Mouse (Mus musculus) lung, postnatal 36 days (tissue): Measurements from ENCODE around the gene Tomt.
"Not testable (repeated sequence)": the region's sequence is repeated elsewhere in the genome, so short reads cannot be mapped to it uniquely, and the experiment has no call there.

Experiments used
- DNase-seq: peaks from one replicate; pipeline ENCODE4 v3.0.0; 2022; ENCODE audit warnings: mixed read lengths

Tomt gene

DNA sequence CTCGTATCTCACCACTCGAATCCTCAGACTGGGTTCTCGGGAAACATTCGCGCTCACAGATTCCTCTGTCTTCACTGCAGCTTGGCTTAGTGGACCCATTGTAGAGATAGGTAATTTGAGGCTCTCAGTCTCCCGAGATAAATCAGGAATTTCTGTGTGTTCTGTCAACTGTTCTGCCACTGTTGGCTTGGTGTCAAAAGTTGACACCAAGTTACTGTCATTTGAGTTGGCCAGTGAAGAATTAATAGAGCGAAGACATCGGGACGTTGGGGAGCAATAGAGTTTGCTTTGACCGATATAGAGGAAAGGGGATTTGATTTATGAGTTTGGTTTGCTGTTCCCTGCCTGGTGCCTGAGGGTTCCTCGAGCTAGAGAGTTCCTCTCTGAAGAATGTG is at the start of gene Tomt:
Gene Tomt (minus strand): TSS at position 73 of the 395 bp plus-strand sequence.
- no peak for DNase-seq

DNA sequence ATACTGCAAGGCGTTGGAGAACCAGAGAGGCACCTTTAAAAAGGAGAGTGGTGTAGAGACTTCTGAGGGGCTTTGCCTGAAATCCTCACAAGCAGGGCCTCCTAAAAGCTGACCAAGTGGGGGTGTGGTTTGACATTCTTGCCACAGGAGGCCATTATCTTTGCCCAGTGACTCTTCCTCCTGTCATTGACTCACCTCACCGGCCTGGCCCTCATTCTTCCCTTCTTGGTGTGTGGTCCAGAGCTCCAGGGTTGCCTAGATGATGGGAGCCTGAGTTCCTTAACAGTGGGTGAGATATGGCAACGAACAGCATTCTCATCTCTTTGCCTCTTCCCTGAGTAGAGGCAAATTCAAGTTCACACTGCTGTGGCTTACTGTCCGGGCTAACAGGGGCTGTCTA is 49.7 kb upstream of the Tomt start:
- DNase-seq, result no peak

DNA sequence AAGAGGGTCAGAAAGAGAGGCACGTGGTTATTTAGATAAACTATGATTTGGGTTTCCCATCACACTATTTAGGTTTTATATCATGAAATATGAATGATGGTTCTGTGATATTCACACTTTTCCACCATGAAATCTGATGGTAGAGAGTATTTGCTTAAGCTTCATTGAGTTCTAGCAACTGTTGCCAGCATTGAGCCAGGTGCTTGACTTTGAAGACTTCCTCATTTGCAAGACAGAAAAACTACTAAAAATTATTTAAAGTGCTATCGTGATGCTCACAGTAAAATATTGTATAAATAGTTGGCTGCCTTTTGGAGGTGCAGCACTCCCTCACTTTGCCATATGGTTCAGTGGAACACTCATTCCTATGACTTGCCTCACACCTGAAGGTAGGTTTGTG is 49.1 kb upstream of the Tomt start:
- no peak for DNase-seq

DNA sequence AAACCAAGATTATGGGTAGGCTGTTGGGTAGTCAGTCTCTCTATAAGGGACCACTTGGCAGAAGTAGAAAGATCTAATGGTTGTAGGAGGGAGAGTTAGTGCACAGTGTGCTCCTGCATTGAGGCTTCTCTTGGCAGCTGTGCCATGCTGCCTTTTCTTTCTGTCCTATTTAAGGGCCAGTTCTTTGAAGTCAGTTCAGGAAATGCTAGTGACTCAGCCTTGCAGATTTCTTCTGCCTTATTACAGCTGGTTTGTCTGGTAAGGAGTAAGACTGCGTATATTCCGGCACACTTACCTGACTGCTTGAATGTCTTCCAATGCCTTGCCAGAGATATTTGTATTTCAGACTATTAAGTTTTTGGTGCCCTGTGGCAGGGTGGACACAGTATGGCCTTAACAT is 48.0 kb upstream of the Tomt start:
- DNase-seq, result no peak

DNA sequence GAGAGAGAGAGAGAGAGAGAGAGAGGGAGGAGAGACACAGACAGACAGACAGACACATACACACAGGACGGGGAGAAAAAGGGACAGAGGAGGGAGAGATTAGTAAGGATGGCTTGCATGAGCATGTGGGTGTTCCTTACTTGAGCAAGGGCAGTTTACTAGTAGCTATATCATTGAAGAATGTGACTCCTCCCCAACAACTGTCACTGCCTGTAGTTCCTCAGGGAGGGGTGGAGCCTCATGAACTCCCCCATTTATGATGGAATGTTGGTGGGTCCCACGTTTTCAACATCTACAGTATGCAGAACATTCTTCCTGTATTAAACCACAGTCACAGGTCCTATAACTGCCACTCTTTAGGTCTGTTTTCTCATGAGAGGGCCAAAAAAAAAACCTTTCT is 45.9 kb upstream of the Tomt start:
- no peak for DNase-seq

DNA sequence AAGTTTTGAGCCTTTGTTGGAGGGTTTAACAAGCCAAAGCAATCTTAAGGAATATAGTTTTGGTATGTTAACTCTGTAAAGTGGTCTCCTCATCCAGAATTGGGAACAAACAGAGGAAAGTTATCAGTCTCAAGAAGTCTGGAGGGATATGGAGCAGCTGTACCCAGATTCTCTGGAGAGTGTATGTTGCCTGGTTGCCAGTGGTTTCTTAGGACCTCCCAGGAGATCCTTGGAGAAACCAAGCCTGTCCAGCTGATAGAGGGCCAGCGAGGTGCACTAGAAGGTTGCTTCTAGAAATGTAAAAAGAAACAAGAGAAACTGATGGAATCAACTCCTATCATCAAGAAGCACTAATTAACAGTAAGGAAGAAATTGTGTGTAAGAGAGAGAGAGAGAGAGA is 45.5 kb upstream of the Tomt start:
- no peak for DNase-seq

DNA sequence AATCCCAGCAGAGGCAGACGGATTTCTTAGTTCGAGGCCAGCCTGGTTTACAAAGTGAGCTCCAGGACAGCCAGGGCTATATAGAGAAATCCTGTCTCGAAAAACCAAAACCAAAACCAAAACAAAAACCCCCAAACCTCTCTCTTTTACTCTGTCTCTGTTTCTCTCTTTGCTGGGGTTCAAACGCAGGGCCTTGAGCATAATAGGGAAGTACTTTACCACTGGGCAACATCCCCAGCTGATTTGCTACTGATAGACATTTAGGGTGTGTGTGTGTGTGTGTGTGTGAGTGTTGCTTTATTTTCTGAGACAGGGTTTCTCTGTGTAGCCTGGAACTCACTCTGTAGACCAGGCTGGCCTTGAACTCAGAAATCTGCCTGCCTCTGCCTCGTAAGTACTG is 42.8 kb upstream of the Tomt start:
- DNase-seq, result not testable (repeated sequence)

DNA sequence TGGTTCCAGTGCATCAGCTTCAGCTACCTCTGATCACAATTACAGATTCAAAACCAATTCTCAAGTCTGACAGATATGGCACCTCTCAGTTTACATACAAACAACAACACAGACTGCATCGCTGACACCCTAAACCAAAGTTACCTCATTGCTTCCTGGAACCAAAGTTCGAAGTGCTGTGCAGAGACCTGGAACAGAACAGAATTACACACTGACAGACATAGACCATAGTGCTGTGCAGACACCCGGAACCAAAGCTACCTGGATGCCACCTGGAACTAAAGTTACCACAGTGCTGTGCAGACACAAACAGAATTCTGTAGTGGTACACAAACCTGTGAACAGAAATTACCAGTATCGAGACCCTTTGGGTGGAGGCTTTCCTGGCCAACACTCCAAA is 33.6 kb upstream of the Tomt start:
- DNase-seq, result no peak

DNA sequence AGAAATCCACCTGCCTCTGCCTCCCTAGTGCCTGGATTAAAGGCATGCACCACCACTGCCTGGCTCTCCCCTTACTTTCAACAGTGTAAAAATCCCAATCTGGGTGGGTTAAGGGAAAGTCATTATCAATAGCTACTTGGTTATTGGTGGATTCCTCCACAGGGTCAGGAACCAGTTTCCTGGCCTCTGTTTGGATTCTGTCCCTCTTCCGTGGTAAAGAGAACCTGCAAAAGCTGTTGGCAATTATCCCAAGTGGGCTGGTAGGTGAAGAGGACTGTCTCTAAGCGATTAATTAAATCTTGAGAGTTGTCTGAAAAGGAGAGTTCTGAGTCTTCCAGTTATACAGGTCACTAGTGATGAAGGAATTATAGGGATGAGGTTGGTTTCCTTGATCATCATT is 32.2 kb upstream of the Tomt start:
- no peak for DNase-seq

DNA sequence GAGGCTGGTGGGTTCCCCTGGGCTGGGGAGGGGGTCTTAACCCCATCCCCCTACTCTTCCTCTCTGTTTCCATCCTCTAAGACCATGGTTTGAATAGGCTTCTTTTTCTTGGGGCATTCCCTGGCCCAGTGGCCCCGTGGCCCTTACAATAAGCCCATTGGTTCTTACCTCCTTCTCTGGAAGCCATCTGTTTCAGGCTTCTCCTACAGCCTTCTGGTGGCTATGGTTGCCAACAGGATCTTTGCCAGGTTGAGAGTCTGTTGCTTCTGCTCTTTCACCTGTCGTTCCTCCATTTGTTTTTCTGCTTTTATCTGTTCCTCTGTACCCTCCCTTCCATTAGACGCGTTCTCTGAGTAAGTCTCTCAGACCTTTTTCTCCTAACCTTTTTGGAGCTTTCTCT is 31.4 kb upstream of the Tomt start:
- DNase-seq, result no peak

DNA sequence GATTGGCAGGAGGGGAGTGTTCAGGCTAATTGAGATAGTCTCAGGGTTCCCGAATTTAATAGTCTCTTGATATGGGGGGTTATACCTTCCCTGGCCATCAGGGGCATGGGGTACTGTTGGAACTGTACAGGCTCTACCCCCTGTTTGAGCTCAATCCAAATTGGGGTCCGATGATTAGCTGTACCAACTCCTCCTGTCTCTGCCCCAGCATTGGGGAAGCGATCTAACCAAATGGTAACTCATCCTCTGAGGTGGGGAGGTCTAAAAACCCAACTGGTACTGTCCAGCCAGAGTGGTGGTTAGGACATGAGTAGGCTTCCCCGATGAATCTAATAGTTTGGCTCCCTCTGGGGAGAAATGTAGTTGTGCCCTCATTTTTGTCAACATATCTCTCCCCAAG is 30.8 kb upstream of the Tomt start:
- no peak for DNase-seq

DNA sequence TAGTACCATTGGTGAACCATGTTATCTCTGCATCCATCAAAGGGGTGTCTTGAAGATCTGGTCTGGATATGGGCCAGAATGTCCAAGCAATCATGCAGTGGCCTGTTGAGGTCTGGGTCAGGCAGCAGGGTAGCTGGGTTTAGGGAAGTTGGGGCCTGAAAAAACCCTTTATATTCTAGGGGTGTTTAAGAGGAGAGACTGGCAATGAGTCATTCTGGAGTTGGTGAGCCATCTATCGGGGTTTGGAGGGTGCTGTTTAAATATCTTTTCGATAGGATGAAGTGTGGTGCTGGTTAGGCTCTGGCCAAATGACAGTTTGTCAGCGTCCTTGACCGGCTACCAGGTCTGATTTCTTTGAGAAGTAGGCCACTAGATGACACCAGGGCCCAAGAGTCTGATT is 29.8 kb upstream of the Tomt start:
- DNase-seq, result no peak

DNA sequence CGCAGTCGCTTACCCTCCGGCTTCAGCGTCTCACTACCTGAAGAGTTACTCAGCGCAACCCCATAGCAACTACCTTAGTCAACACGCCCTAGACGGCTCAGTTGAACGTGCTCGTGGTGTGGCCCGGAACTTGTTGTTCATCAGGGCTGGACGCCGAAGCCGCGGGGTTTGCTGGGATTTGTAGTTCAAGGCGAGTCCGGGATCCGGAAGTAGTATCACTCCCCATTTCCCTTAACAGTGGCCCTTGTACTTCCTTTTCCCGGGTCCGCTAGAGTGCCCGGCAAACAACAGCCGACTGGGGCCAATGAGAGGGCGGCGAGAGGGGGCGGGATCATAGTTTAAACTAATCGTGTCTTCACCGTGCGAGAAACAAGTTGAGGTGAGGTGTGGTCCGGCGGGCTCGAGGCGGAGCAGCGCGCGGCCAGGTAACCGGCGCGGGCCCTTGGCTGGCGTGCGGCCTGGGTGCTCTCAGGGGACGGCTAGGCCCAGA is 27.6 kb upstream of the Tomt start, which contains the start of the genes Lrrc51 and Numa1:
Gene Lrrc51 (minus strand): TSS at position 145 of the 490 bp plus-strand sequence.
Gene Numa1 (plus strand): TSS at position 361 of the 490 bp plus-strand sequence.
- peak; percentile 99 for DNase-seq

DNA sequence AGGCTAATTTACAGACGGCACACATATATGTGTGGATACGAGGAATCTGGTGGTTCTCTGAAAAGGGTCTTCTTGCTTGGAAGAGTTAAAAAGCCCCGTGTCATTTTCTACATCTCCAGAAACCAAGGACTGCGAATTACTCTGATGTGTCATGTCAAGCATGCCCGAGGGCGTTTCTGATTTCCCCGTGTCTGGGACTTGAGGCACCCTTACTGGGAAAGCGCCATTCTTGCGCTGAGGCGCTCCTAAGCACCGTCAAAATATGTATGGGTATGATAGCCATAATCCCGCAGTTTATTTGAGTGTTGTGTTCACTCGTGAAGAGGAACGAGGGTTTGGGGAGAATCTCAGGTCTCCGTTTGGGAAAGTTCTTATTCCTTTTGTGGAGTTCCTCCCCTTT is 27.1 kb upstream of the Tomt start:
- DNase-seq, result no peak

DNA sequence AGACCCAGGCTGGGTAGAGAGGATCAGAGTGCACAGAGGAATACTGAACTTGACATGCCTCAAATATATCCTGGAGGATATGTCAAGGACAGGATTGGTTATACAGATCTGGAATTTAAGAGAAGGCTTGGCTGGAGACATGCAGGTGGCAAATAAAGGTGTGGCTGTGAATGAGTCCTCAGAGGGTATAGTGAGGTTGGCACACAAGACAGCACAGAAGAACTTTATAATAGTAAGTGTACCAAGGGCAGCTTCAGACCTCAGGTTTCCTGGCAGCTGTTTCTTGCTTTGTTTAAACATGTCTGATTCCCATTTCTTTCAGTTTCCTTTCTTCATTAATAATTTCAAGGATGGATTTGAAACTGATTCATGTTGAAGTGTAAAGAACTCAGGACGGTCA is 26.4 kb upstream of the Tomt start:
- peak; percentile 38 for DNase-seq

DNA sequence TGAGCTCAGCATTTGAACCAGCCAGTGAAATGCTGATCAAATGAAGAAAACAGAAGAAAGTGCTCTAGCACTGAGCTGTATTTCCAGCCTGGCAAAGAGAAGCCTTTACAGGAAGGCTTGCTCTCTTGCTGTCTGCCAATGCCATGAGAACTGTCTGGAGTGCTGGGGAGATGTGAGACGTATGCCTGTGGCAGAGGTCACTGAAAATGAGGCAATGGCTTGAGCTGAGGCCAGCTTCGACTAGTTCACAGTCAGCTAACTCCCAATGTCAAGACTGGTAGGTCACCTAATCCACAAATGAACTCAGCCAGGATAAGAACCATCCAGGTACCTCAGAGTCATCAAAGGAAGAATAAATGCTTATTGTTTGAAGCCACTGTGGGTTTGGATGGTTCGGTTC is 21.9 kb upstream of the Tomt start:
- no peak for DNase-seq

DNA sequence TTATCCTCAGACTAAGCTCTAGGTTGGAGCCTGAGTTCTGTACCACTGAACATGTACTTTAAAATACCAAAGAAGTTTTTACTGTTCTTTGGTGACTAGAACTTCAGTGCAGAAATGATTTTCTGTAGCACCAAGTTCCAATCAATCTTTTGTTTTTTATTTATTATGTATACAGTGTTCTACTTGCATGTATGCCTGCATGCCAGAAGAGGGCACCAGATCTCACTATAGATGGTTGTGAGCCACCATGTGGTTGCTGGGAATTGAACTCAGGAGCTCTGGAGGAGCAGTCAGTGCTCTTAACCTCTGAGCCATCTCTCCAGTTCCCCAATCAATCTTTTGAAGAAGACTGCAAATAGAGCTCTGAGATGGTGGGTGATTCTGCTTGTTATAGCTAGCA is 19.7 kb upstream of the Tomt start:
- DNase-seq, result not testable (repeated sequence)

DNA sequence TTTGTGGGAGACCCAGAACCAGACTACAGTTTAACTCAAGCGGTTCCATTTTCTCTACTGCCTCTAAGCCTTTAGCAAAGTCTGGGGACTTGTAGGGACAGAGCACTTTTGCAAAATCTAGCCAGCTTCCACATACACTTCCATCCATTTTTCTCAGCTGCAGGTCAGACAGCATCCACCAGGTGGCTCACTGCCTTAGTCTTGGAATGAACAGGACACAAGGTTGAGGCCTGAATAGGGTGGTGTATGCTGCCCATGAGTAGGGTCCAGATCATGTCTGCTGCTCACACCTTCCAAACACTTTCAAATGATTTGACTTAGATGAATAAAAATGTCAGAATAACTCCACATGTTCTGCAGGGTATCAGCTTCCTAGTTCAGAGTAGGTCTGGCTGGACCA is 11.9 kb upstream of the Tomt start:
- peak; percentile 83 for DNase-seq

DNA sequence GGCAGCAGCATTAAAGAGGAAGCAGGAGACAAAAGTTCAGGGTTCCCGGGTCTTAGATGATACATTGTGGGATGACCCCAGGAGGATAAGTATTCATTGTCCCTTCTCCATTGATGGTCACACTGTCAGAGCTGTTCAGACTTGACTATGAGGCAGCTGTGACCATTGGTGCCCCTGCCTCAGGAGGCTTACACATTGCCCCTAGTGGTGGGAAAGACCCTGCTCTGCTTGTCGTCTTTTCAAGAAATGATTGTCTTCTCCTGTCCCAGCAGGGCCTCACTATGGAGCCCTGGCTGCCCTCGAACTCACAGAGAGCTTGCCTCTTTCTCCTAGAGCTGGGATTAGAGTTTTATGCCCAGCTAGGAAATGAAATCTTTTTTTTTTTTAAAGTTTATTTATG is 5.8 kb upstream of the Tomt start:
- no peak for DNase-seq

DNA sequence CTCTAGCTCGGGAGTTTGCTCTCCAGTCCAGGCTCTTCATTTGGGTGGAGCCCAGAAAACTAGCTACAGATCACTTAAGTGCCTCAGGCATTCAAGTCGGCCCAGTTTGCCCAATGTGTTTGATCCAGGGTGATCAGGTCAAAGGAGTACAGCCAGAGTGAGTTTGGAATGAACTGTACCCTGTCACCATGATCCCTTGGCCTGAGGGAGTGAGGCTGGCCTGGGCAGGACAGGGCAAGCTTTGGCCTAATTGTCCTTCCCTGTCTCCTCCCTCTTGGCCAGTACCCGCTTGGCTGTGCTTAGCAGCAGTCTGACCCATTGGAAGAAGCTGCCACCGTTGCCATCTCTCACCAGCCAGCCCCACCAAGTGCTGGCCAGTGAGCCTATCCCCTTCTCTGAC is 4.0 kb upstream of the Tomt start:
- no peak for DNase-seq

DNA sequence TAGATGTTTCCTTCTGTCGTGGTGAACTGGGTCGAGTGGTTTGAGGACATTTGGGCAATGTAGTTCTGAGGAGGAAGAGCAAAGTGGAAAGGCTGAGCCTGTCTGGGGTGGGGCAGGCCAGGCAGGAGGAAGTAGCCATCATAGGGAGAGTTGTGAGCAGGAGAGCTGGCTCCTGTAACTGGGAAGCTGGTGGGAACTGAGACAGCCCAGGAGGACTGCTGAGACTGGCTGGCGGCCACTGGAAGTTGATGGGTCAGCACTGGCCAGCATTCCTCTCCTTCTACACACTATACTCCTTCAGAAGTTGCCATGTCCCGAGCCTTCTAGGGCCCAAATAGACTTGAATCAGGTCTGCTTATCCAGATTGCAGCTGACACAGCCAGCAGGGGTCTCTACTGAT is 2.2 kb upstream of the Tomt start:
- DNase-seq, result peak; percentile 37

DNA sequence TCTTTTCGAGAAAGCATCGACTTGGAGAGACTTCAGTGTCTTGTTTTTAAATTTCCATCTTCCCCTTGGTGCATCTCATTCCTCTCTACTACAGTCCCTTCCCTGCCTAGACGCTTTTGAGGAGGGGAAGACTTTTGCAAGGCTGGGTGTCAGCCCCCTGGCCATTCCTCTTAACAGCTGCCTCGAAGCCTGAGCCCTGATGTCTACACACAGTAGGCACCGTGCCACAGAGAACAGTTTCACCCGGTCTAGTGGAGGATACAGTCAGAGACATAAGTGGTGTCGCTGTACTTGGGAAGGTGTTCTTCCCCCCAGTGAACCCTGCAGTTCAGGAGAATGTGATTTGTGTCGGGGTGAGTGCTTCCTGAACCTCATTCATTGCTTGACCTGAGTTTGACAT is 537 bp upstream of the Tomt start:
- DNase-seq, result peak; percentile 17

DNA sequence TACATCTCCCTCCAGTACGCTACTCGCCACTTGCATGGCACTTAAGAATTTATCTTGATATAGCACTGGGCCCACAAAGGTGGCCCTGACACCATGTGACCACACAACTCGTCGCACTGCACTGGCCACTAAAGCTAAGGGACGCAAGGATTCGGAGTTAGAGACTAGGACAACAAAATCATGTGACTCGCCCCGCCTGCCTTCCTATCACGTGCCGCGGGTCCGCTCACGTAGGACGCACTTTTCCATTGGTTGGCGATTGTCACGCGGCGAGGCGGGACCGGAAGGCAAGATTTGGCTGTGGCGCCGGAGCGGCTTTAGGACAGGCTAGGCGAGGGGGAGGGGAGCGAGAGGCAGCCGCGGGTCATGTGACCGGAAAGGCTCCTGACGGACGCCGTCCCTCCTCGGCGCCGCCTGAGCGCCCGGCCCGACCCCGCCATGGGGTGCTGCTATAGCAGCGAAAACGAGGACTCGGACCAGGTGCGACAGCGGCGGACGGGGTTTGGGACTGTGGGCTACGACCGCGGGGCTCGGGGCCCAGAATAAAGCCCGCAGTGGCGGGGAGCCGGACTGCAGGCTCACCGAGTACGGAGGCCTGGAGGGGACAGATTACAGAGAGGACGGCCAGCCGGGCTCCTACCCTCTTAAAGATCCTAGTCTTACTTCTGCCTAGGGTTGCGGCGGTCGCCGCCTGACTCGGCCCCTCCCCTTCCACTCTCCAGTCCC is 435 bp downstream of the Tomt start, which contains the start of gene Lamtor1:
Gene Lamtor1 (plus strand): TSS at position 344 of the 726 bp plus-strand sequence.
- DNase-seq, result peak; percentile 100

DNA sequence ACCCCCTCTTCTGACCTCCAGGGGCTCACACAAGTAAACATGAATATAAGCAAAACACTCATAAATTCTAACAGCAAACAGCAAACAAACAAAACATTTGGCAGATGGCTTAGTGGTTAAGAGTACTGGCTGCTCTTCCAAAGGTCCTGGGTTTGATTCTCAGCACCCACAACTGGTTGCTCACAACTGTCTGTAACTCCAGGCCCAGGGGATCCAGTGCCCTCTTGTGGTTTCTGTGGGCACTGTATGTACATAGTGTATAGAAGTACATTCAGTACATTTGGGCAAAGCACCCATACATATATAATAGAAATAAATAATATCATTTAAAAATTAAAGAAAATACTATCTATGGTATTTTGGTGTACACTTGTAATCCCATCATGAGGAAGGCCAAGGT is 3.3 kb downstream of the Tomt start:
- no peak for DNase-seq

DNA sequence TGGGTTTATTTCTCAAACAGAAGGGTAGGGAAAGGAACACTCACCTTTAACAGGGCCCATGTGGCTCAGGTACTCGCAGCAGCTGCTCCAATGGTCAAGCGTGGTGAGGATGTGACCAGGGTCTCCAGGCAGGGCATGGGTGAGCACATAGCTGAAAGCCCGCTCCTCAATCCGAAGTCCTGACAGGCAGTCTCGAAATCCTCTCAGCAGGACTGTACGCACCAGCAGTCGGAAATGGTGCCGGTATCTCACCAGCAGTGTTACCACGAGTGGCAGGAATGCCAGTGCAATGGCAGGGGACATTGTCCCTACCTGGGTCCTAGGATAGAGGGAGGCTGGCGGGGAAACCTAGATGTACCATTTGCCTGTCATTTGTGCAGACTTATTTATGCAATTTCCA is 4.2 kb downstream of the Tomt start:
- DNase-seq, result no peak
